Mouse (Mus musculus): ENCODE results near the gene Acacb.
A peak's percentile ranks its signal among the peaks of the same experiment; 100 is the strongest.

Gene Acacb

GRCm38 (mm10) chr5:114135516-114135915 is 10.8 kb upstream of the Acacb start:
- peak; percentile 53 for DNase-seq (ENCODE audit: low read depth)

GRCm38 (mm10) chr5:114137481-114138276 is 8.7 kb upstream of the Acacb start:
- DNase-seq (ENCODE audit: low read depth): no peak

- no peak for DNase-seq (ENCODE audit: low read depth)
These were observed 7.8 kb upstream of the Acacb start for GRCm38 (mm10) chr5:114138277-114139164.

- peak; percentile 34 for DNase-seq (ENCODE audit: low read depth)
These were observed 7.2 kb upstream of the Acacb start for GRCm38 (mm10) chr5:114139175-114139574.

GRCm38 (mm10) chr5:114147043-114147972 is 973 bp downstream of the Acacb start:
- DNase-seq (ENCODE audit: low read depth): no peak

GRCm38 (mm10) chr5:114152359-114153092 is 6.2 kb downstream of the Acacb start:
- peak; percentile 82 for DNase-seq (ENCODE audit: low read depth)

- peak; percentile 64 for DNase-seq (ENCODE audit: low read depth)
These were observed 7.2 kb downstream of the Acacb start for GRCm38 (mm10) chr5:114153490-114153889.

- DNase-seq (ENCODE audit: low read depth): no peak
These were observed 8.4 kb downstream of the Acacb start for GRCm38 (mm10) chr5:114154765-114155164.

- peak; percentile 39 for DNase-seq (ENCODE audit: low read depth)
These were observed 9.0 kb downstream of the Acacb start for GRCm38 (mm10) chr5:114155168-114155933.

GRCm38 (mm10) chr5:114157236-114157635 is 10.9 kb downstream of the Acacb start:
- DNase-seq (ENCODE audit: low read depth): no peak

- DNase-seq (ENCODE audit: low read depth): no peak
These were observed 15.1 kb downstream of the Acacb start for GRCm38 (mm10) chr5:114161424-114161823.

GRCm38 (mm10) chr5:114162106-114162815 is 15.9 kb downstream of the Acacb start:
- peak; percentile 42 for DNase-seq (ENCODE audit: low read depth)

GRCm38 (mm10) chr5:114163117-114163696 is 16.9 kb downstream of the Acacb start:
- DNase-seq (ENCODE audit: low read depth): no peak

GRCm38 (mm10) chr5:114170345-114170744 is 24.0 kb downstream of the Acacb start:
- DNase-seq (ENCODE audit: low read depth): no peak

GRCm38 (mm10) chr5:114172936-114173335 is 26.6 kb downstream of the Acacb start:
- DNase-seq (ENCODE audit: low read depth): peak; percentile 93

GRCm38 (mm10) chr5:114173458-114173857 is 27.1 kb downstream of the Acacb start:
- DNase-seq (ENCODE audit: low read depth): peak; percentile 40

GRCm38 (mm10) chr5:114173877-114174581 is 27.7 kb downstream of the Acacb start:
- peak; percentile 17 for DNase-seq (ENCODE audit: low read depth)

- DNase-seq (ENCODE audit: low read depth): peak; percentile 78
These were observed 28.3 kb downstream of the Acacb start for GRCm38 (mm10) chr5:114174639-114175038.

All from 416B (cell line).